Mouse (Mus musculus) spleen, postnatal 4 days (tissue): ENCODE measurements around the gene Ttyh3.
A peak's percentile ranks its signal among the peaks of the same experiment; 100 is the strongest.

Experiments
- DNase-seq, 2 experiments: peaks; one replicate each; pipeline ENCODE4 v3.0.0; 2022; ENCODE audit warnings: low spot score in 2 of 2

Ttyh3 gene

DNA sequence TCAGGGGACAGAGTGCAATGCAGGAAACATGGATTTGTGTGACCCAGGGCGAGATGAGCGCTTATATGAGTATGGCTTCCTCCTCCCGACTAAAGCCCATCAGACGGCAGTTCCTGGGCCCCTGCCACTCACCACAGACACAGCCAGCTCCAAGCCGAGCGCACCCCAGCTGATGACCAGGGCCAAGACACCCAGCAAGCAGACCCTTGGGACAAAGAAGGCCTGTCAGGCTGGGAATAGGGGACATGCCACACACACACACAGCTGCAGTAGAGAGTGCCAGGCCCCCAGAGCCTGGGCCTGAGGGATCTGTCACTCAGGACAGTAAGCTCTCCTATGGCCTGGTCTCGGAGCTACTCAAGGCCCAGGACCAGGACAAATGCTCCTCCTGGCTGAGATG is 15.4 kb downstream of the Ttyh3 start:
- DNase-seq: no peak

DNA sequence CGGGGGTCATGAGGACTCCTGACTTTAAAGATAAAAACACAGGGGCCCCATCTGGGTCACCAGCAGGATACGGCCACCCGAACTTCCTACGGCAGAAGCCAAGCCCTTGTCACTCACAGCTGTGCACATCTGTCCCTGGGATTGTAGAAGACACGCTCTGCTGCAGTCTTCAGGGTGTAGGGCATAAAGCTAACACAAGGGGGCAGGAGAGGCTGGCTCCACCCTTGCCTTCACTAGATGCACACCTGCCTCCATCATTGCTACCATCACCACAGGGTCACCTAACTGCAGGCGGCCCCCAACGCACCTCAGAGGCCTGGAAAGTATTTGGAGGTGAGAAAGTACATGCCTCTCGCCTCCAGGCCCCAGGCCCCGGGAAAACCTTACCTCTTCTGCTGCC is 19.8 kb downstream of the Ttyh3 start:
- DNase-seq: peak in 1 of 2 experiments; percentile 40

DNA sequence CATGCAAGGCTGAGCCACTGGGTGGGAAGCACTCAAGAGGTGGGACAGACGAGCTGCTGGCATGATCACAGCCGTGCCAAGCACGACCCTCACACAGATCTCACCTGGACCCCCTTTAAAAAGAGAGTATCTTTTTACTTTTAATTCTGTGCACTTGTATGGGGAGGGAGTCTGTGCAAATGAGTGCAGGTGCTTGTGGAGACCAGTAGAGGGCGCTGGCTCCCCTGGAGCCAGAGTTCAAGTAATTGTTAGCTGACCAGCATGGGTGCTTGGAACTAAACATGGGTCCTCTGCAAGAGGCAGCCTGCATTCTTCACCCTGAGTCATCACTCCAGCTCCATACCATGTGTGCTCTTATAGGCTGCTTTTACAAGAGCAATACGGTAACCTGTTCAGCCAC is 21.3 kb downstream of the Ttyh3 start:
- DNase-seq: no peak

DNA sequence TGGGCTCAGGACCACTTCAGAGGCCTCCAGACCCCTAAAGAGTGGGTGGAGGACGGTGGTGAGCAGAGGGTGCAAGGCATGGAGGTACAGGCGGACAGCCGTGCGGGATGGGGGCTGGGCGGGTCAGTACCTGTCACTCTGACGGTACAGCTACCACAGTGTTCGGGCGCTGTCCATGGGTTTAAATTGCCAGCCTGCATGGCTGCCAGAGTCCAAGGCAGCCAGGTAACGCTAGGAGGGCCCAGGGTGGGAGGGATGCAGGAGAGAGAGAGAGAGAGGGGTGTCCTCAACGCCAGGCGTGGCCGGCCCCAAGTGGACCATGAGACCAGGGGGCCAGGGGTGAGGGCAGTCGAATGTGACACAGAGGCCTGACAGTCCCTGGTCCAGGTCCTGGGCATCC is 23.9 kb downstream of the Ttyh3 start:
- no peak for DNase-seq

DNA sequence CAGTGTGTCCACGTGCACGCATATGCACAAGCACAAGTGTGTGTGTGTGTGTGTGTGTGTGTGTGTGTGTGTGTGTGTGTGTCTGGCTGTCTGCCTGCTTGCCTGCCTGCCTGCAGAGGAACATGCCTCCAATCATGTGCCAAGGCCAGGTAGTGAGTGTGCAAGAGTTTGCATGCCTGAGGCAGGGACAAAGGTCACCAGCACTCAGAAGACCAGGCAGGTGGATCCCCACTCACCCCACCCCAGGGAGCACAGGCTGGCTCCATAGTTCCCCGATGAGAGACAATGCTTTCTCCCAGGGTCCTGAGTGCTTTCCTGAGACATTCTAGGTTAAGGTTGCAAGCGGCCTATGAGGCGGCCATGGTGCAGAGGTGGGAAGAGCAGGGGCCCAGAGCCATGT is 24.6 kb downstream of the Ttyh3 start:
- DNase-seq: no peak

DNA sequence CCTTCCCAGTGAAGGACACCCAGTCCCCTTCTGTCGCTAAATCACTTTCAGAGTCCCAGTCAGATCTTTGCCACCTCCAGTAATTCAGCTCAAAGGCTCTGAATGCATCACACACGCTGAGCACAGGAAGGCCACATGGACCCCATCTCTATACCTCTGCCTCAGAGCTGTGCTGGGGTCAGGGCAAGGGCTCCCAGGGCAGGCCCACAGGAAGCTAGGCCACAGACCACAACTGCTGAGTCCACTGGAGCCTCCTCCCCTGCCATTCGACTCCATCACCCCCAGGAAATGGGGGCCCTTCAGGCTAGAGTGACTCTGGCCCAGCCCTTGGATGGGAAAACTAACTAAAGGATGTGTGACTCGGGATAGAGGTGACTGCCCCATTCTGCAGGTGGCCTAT is 25.0 kb downstream of the Ttyh3 start:
- DNase-seq: no peak

DNA sequence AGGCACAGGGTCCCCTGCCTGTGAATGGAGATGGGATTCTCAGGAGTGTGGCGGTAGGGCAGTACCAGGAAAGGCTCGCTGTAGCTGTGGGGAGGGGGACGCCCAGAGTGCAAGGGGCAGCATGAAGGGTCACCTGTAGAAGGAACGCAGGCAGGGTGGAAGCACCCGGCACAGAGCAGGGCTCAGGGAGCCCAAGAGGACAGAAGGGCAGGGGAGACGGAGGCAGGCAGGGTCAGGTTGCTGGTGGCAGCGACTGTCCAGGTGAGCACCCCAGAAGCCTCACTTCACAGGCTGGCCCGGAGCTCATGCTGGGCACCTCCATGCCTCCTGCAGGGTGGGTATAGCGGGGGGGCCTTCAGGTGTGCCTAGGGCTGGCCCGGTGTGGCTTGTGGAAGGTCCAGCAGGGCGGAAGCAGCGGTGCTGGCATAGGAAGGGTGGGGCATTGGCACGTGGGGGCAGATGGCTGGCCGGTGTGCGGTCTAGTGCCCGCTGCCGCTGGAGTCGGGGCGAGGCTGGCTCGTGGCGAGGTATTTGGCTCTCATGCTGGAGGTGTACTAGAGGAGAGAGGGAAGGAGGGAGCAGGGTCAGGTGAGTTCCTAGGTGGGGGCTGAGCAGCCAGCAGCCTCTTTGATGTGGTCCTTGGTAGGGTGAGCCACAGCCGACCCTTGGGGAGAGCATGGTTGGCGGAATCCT is 25.7 kb downstream of the Ttyh3 start:
- no peak for DNase-seq

DNA sequence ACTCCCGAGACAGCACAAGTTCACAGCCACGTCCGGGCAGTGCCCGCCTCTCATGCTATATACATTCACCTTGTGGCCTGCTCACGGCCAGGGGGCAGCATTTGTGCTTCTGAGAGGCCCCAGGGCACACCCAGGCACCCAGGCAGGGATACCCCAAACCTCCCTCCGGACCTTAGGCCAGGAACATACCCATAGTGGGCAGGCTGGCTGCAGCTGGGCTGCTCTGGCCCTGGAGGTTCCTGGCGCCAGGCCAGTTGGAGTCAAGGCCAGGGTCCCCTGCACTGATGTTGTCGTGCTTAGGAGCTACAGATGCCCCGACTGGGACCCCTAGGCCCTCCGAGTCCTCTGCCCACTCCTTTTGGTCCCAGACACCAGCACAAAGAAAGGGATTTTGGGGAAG is 27.3 kb downstream of the Ttyh3 start:
- DNase-seq: no peak

DNA sequence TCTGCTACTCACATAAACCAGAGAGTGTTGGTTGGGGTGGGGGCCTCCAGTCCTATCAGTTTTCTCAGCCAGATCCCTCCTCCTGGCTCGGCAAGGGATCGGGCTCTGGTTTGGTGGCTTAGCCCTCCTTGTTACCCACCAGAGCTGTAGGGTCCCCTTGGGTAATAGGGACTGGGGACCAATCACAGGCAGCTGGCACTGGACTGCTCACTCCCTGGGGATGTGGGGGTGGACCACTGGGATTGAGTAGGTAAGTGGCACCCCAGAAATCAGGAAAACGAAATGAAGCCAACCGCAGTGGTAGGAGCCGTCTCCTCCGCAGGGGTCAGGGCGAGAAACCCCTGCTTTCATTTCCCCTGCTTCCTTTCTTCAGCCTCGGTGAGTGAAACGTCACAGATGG is 27.7 kb downstream of the Ttyh3 start:
- no peak for DNase-seq

DNA sequence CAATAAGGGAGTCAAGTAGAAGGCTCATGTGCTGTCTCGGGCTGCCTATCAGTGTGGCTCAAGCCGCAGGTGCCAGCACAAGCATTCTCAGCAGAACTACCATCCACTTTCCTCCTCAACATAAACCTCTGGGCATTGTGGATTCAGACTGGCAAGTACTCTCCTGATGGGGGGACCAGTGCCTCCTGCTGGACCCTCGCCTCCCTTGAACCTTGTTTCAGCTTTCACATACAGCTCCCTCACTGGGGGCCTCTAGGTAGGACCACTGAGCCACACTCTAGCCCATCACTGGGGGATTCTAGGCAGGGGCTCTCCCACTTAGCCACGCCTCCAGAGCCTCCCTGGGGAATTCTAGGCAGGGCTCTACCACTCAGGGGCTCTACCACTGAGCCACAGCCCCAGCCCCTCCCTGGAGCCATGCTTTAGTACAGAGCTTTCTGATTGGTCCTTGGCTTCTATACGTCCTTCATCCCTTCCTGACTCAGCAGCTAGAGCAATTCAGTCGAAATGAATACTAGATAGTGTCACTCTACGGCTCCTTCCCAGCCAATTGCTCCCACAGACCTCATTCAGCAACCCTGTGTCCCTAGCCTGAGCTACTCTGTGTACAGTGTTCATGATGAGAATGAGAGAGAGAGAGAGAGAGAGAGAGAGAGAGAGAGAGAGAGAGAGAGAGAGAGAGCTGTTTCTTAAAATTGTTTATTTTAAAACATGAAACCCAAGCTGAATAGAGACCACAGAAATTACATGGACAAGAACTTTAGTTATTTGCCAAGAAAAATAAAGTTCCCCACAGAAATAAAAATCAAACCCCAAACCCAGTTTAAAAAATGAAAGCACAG is 28.7 kb downstream of the Ttyh3 start:
- DNase-seq: no peak

DNA sequence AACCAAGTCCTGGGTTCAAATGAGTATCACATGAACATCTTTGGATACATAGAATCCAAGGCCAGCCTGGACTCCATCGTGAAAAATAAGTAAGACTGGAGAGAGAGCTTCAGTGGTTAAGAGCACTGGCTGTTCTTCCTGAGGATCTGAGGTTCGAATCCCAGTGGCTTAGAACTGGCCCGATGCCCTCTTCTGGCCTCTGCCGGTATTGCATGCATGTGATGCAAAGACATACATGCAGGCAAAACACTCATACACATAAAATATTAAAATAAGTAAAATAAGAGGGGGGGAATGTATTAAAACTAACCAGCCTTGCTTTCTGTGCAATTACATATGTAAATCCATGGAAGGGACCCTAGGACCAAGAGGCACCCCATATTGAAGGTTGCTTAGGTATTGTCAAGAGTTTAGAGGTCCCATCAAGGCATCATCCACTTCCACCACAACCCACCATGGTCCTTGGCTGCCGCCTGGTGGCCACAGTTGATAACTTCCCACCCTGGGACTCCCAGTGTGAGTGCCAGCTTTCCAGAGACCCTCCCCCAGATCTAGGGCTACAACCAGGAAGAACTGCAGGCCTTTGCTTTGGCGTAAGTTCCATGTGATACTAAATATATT is 29.6 kb downstream of the Ttyh3 start:
- DNase-seq: peak; percentile 85 to 95

DNA sequence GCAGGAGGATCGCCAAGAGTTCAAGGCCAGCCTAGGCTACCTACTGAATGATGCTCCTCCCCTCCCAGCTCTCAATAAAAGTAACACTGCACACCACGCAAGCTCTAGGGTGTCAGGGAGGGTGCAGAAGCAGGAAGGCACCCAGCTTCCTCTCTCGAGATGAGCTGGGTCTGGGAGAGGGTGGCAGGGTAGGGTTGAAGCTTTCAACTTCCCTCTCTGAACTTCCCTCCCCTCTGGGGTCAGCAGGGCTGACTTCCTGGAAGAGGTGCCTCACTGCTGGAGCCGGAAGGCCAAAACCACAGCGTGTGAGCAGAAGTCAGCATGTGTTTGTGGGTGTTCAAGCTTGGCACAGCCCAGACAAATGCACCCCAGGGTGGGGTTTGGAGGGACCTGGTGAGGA is 31.1 kb downstream of the Ttyh3 start:
- DNase-seq: peak; percentile 76 to 81

DNA sequence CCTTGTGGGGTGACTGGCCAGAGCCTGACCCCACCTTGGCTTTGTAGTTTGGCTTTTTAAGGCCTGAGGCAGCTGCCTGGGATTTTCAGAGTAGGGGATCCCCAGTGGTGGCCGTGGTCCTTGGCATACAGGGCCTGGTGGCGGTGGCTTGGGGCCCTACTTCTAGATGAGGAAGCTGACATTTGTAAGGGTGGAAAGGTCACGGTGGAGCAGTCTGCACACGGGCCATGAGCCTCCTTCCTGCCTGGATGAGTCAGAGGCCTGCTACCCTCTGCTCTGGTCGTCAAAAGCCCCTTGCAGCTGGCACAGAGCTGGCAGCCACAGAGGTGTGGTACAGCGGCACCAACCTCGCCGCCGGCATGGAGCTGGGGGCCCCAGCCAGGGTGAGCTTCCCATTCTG is 32.1 kb downstream of the Ttyh3 start:
- peak; percentile 60 to 79 for DNase-seq

DNA sequence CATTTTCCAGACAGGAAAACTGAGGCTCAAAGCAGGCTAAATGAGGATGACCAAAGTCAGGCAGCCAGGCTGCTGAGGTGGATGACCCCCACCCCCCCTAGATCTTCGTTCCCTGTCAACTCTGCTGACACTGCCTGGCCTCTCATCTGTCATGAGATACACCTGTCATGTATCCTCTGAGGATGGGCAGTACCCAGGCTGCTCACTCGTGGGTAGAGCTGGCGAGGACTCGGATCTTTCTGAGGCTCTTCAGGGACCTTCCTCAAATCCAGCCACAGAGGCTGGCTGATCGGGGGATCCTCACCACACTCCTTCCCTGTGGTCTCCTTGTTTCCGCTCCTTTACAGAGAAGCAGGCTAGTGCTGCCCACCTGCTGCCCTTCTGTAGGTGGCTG is 32.7 kb downstream of the Ttyh3 start:
- DNase-seq: no peak

DNA sequence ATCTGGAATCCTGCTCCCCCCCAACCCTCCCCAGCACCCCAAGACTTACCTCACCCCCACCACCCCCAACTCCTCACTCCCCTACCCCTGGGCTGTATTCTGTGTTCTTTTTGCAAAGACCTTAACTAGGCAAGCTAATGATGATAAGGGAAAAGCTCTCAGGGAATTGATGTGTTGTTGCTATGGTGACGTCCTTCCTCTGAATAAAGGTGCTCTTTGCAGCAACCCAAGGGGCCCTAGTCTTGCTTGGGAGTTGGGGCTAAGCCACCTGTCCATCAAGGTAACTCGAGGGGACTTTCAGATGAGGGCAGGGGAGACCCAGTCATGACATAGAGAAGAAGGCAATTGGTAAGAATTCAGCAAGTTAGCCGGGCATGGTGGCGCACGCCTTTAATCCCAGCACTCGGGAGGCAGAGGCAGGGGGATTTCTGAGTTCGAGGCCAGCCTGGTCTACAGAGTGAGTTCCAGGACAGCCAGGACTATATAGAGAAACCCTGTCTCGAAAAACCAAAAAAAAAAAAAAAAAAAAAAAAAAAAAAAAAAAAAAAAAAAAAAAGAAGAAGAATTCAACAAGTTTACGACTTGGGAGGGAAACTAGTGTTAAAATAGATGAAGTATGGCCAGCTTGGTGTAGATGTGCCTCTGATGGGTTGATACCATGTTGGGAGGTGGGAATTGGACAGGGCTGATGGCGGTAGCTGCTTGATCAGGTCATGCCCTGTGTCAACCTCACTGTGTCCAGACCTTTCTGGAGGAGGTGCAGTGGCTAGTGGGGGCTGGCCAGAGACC is 33.3 kb downstream of the Ttyh3 start:
- no peak for DNase-seq

DNA sequence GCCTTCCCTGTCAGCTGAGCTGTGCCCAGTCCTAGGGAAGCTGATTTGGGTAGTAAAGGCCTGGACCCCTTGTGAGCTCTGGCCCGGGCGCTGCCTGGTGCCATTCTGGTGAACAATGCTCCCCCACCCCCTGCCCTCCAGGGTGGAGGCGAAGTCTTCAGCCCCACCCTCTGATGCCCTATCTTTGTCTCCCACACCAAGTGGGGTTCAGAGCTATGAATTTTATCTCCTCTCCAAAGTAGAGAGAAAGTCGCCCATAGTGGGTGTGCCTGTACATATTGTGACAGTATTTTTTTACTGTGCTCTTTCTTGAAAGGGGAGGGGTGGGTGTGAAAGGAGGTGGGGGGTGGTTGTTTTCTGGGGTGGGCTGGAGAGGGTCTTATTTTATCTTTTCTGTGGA is 34.0 kb downstream of the Ttyh3 start:
- peak in 1 of 2 experiments; percentile 43 for DNase-seq

DNA sequence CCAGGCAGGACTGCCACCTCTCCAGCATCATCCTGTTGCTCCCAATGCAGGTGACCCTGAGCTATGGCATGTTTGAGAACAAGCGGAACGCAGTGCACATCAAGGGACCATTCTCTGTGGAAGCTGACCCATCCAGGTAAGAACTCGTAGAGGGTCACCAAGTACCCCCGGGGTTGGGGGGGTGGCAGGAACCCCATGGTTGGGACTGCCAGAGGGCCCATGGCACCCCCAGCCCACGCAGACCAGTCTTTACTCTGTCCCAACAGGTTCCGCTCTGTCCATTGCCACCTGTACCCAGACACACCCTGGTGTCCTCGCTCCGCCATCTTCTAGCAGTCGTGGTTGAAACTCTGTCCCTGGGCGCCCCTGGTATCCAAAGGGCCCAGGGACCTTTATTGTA is 34.7 kb downstream of the Ttyh3 start:
- no peak for DNase-seq

DNA sequence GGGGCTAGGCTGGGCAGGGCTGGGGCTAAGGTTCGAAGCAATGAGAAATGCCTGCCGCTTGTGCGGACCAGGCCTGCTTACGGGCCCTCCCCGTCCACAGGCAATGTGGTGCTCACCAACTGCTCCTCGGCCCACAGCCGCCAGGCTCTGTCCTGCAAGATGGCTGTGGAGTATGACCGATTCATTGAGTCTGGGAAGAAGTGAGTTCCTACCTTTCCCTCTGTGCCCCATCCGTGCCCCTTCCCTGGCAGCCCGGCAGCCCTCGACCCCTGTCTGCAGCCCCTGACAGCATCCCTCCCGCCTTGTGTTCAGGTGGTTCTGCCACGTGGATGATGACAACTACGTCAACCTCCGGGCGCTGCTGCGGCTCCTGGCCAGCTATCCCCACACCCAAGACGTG is 36.6 kb downstream of the Ttyh3 start:
- DNase-seq: peak in 1 of 2 experiments; percentile 14

DNA sequence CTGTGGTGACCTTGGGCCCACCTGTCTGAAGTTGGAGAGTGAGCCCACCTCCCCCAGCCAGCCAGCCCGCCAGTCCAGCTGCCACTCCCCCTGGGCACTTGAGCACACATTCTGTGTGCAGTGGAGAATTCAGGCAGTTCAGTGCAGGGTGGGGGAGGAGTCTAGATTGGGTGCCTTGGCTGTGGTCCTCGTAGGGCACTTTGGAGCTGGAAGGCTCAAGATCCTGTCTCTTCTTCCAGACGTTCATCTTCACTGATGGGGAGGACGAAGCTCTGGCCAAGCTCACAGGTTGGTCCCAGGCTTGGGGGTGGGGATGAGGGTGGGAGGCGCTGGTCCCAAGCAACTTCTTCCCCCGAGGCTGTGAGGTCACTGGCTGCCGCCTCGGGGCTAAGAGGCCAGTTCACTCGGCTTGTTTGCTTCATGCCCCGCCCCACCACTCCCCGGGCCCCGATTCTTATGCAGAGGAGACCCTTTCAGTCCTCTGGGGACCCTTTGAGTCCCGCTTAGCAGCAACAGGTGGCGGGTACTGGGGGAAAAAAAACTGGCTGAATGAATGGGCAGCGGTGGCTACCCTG is 37.1 kb downstream of the Ttyh3 start:
- DNase-seq: peak in 1 of 2 experiments; percentile 12

DNA sequence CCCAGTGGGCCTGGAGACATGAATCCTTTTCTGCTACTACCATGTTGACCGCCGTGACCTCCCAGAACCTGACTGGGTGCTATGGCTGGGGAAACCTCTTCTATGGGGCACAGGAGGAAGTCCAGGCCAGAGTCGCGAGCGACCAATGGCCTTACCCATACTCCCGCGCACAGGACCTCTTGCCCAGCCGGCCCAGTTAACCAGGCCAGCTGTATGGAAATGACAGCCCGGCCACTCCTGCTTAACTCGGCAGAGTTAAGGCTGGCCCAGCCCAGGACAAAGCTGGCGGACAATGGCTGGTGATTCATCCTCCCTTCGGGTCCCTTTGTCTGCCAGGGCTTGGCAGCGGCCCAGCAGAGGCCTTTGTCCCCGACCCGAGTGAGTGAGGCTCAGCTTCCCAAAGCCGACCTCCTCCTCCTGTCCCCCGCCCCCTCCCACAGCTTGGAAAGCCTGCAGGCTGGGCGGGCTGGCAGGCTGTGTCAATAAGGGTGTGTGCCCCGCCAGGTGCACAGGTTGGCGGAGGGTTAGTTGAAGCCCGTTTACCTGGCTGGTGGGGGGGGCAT is 37.7 kb downstream of the Ttyh3 start:
- peak in 1 of 2 experiments; percentile 49 for DNase-seq

DNA sequence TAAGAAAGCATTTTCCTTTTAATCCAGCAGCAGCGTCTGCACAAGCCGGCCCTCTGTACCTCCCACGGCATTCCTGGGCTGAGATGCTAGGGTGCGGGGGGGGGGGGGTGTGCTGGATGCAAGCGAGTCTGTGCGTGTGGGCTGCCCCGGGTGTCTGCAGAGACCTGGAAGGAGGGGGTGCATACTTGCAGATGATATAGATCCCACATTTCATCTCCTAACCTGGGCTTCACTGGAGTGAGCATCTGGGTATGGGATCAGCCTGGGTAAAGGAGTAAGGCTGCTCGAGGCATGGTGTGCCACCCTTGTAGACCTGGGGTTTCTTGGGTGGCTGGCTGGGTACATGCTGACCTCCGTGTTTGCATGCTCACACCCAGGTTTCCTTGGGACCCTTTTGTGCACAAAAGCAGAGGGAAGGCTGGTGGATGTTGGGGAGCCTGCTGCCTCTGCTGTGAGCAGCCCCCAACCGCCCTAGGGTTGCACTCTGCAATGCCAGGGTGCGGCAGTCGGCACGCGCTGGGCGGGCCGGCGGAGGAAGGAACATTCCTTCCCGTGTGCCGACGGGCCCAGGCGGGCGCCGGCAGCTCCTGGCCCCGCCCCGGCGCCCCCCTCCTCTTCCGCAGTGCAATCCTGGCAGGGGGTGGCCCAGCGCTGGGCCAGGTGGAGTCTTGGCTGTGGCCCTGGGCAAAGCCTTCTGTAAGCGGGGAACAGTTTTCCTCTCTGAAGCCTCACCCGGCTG is 38.4 kb downstream of the Ttyh3 start:
- DNase-seq: no peak
